Mouse (Mus musculus) gastrocnemius, postnatal 10 days (tissue): Measurements from ENCODE around the gene Mfap5. TPM values are rescaled to one million over a fixed set of nuclear protein-coding genes. Genes with fewer than 3 reads are reported as not detected.
A peak's percentile ranks its signal among the peaks of the same experiment; 100 is the strongest.
"Not testable (repeated sequence)": the region's sequence is repeated elsewhere in the genome, so short reads cannot be mapped to it uniquely, and the experiment has no call there.

Experiments used
- DNase-seq: peaks from one replicate; pipeline ENCODE4 v3.0.0; 2021; ENCODE audit warnings: mixed read lengths
- long read RNA-seq, 2 experiments: library from polyadenylated mRNA; stranded (forward); transcript quantifications; one replicate each; pipeline ENCODE4 v2.0.0; 2021
- total RNA-seq, 2 experiments: library from RNA; stranded (reverse); gene quantifications; 2 replicates each; pipeline ENCODE4 v1.2.3; 2021

The Mfap5 gene
- total RNA-seq = 100 to 1,000 TPM; 115 to 141 TPM
- long read RNA-seq, experiment 1, transcript Mfap5-201 (9 exons, 946 nt) = minor isoform, 6 of 102 reads
- long read RNA-seq, experiment 1, transcript Mfap5-207 (10 exons, 1,506 nt) = major isoform, 81 of 102 reads
- long read RNA-seq, experiment 1, partial matches to known transcripts = 5 of 102 reads
- long read RNA-seq, experiment 1, other reads (novel, unspliced or antisense) = 10 of 102 reads
- long read RNA-seq, experiment 2, transcript Mfap5-207 (10 exons, 1,506 nt) = major isoform, 97 of 107 reads
- long read RNA-seq, experiment 2, partial matches to known transcripts = 2 of 107 reads
- long read RNA-seq, experiment 2, other reads (novel, unspliced or antisense) = 5 of 107 reads

DNA sequence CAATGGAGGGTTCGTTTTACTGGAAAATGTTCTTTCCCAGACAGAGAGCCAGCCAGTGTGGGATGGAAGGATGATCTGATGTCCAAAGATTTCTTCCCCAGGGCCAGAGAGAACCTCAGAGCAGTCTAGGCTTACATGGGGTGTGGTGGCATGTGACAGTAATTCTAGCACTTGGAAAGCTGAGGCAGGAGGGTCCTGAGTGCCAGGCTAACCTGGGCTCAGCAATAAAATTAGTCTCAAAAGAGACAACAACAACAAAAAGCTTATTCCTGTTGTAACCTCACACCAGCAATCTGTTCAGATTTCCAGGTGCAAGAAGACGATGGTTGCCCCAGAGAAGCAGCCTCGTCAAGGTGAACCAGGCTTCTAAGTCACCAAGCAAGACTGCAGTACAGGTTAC, at the start of gene Mfap5:
Gene Mfap5 (plus strand): TSS at position 301 of the 400 bp plus-strand sequence.
- no peak for DNase-seq

DNA sequence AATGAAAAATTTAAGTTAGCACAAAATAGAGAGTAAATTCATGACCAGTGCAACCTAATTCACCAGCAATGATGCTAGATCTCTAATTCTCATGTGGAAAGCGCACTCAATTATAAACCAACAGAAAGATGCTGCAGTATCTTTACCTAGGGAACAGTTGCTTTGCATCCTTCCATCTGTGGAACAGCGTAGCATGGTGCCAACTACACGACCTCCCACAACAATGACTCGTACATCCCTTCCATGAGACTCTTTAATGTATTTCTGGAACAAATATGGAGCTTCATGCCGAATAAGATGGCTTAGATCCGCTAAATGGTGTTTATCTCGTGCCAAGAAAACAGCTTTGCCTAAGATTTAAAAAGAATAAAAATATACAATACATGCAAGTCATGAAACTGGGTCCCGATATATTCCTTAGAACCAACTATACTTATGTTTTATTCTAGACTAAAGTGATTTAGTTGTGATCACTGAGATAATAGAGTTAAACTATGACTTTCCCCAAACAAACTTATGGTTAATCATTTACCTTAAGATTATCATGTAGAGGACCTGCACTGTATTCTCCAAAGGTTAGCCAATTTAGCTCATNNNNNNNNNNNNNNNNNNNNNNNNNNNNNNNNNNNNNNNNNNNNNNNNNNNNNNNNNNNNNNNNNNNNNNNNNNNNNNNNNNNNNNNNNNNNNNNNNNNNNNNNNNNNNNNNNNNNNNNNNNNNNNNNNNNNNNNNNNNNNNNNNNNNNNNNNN, 46.5 kb upstream of the Mfap5 start:
- DNase-seq = no peak

DNA sequence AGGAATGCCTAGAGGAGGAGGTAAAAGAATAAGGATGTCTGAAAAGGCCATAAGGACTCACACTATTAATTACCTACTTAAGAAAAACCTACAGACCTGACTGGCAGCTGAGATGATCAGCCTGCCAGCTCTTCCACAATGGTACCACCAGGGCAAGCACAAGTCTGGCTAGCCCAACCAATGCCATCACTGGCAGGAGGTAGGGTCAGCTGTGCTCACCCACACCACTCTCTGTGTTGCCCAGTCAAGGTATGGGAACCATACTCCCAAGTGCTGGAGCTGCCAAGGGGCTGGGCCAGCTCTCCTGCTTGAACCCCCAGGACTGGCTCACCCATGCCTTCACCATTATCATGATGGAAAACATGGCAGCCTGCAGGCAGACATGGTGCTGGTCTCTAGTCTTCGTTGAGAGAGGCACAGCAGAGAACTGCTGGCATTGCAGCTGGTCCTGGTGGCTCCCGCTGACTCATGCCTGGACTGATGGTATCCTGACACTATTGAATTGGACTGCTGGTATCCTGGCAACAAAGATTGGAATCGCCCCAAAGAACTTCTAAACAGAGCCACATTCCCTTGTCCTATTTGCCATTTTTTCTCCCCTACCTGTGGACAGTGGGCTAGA, 39.4 kb upstream of the Mfap5 start:
- no peak for DNase-seq

DNA sequence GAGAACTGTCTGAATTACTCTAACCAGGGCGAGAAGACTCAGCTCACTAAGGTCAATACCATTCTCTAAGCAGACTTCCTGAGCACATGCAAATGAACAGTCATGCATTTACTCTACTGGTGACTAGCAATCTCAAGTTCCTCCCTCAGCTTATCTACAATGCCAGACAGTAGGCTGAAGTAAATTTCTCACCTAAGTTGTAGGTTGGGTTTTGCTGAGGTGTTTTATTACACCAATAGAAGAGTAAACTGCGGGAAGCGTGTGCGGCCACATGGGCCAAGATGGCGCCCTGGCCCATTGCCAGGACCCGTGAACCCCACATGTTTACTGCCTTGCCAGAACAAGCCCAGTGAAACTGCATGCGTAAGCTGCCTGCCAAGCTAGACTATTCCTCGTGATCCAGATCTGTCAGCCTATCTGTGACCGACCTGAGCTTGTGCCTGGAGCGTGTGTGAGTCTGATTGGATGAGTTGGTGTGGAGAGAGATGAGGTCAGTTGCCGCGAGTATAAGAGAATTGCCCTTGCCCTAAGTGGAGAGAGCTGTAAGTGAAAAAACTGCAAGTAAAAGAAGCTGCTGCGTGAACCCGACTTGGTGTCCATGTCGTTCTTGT, 36.5 kb upstream of the Mfap5 start:
- no peak for DNase-seq

DNA sequence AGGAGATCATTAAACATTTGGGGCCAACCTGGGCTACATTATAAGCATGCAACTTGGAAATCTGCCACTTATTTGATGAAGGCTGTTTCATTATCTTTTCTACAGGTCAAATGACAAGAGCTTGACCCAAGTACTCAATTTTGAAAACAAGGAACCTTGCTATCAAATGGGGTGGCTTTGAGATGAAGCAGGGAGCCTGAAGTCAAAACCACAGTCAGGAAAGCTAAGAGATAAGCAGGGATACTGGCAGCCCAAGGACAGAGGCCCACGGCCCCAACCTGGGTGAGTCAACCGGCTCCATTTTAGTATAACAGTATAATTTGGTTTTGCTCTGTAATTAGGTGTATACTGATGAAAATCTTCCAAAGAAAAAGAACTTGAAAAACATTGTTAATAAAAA, 35.4 kb upstream of the Mfap5 start:
- no peak for DNase-seq

DNA sequence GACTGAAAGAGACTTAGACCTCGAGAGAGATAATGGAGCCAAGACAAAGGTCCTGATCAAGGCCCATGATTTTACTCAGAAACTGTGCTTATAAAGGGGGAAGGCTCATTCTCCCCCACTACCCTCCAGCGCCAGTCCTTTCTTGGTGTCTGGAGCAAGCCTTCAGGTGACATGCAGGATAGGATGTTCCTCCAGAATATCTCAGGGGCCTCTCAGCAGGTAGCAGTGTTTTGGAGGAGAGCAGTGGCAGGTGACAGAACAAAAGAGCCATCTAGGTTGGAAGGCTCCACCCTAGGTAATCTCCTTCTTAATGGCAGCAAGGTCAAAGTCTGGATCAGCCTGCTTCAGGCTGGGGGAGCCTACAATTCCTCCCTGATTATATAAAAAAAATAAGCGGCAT, 34.2 kb upstream of the Mfap5 start:
- not testable (repeated sequence) for DNase-seq

DNA sequence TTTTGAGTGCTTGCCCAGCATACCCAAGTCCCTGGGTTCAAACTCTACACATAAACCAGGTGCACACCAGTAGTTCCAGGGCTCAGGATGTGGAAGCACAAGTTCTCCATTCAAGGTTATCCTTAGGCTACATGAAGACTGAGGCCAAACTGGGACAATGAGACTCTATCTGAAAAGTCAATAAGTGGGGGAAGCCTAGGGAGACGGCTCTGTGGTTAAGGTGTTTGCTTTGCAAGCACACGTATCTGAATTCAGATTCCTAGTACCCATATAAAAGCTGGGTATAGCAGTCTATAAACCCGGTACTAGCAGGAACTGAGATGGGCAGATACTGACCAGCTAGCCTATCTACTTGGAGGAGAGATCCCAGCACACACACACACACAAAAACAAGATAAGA, 27.6 kb upstream of the Mfap5 start:
- no peak for DNase-seq

DNA sequence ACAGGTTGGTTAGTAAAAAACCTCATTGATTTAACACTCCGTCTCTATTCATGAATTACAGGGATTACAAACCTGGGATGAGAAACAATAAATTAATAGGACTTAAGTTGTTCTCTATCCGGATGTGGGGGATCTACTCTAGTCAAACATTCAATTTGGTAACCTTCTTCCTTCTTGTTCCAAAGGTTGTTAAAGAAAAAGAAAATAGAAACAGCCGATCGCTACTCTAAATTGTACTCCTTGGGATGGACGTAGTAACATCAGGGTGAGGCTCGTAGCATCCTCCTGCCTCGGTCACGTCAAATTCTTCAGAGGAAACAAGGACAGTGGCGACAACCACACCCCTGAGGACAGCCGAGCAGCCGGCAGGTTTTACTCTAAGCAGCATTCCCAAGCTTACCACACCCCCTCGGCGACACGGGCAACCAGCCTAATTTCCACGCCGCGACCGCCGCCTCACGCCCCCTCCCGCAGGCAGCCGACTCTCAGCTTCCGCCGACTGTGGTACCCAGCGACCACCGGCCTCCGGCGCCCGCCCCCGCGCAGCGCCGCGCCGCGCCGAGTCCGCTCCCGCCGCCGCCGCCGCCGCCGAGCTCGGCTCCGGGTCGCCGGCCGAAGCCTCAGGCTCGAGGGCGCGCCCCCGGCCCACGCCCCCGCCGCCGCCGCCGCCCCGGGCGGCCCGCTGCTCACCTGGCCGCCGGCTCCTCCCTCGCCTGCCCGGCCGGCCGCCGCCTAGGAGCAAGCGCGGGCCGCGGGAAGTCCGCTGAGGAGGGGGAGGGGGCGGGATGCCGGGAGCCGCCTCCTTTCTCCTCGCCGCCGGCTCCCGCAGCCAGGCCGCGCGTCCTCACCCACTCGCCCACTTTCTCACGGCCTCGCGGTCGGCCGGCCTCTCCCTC, 20.0 kb upstream of the Mfap5 start:
- no peak for DNase-seq

DNA sequence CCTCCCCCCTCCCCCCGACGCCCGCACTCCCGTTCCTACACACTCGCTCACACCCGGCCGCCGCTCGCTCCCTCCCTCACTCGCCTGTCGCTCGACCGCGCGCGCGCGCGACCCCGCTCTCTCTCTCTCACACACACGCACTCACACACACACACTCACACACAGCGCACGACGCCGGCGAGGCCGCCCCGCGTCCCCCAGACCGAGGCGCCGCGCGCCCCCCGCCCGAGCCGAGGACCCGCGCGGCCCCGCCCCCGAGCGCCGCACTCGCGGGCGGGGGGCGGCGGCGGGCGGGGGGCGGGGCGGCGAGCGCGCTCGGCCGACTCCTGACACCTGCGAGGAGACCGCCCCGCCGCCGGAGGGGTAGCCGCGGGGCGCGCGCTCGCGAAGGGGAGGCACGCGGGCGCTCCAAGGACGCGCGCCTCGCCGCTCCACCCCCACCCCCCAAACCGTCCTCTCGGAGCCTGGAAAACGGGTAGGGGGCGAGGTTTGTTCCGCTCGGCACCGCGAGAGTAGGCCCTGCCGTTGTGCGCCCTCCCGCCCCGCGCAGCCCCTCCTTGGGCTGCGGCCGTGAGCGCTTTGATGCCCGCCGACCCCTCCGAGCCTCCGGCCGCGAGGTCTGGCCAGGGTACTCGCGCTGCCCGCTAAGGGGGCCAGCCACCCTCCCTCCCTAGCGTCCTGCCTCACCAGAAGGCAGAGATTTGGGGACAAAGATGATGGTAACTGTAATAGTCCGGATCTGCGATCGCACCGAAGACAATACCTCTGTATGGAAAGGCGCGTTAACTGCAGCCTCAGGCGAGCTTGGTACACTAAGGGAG, 19.1 kb upstream of the Mfap5 start:
- DNase-seq = peak; percentile 20

DNA sequence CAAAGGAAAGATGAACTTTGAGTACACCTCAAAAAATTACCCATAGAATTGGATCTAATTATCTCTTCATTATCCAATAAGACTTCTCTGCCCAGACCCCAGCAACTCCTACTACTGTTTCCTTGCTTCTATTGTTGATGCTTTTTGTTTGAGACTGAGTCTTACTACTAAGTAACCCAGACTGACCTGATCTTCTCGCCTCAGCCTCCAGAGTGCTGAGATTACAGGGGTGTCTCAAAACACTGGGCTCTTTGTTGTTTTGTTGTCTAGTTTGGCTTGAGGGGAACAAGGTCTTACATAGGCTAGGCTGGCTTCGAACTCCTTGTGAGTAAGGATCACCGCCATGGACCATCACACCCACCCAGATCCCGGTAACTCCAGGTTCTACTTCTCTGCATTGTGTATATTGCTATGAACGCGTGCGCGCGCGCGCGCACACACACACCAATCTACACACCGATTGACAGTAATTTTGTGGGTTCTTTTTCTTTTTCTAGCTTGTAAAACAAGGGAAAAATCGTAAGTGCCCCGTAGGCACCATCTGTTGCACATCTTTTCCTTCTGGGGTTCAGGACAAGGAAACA, 14.6 kb upstream of the Mfap5 start:
- no peak for DNase-seq

DNA sequence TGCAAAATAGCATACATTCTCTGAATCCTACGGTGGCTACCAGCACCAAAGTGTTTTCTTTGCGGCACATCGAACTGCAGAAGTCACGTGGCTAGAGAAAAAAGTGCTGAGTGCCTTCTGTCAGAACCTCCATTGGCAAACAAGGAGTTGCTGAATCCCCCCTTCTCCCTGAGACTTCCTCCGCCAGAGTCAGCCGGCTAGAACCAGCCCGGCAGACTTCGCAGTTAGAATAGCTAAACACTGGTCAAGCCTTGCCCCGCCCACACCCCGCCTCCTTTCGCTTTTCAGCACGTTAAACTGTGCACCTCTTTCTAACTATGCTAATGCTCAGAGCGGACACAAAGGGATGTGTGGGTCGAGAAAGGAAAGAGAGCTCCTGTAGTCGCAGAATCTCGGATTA, 14.1 kb upstream of the Mfap5 start:
- peak; percentile 43 for DNase-seq

DNA sequence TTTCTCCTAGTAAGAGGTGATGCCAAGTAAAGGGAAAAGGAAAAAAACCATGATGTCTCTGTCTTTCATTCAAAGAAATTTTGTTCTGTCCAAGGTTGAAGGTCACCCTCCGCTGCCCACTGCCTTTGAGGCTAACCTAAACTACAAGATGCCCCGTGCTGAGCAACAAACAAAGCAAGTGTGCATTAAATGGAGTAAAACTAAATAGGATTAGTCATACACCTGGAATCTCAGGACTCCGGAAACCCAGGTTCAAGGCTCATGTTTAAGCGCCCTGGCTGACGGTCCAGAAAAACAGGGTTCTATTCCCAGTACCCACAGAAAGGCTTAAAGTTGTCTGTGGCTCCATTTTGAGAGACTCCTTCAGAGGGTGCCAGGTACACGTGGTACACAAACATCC, 13.2 kb upstream of the Mfap5 start:
- no peak for DNase-seq

DNA sequence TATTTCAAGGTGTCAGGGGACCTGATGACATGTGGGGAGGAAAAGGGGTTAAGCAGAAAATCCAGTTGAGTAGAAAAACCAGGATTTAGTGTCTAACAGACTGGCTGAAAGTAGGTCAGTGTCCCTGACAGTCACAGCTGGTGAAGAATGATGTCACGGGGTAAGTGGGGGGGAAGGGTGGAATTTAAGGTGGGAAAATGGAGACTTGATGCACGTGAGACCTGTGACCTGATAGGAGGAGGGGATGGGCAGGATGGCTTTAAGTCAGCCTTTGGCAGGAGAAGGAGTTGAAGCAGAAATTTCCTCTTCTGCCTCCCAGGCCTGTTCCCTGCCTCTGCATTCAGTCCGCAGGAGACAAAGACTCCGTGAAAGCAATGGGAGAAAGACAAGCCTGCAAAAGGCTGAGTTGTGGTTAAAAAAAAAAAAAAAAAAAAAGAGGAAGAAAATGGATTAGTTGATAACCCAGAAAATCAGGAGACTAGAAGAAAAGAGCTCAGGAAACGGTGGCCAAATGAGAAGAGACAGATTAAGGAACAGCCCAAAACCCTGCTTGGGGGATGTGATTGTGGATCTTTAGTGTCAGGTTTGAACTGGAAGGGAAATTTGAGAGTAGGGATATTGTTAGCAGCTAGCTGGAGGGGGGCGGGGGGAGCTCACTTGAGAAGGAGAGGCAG, 11.7 kb upstream of the Mfap5 start:
- no peak for DNase-seq

DNA sequence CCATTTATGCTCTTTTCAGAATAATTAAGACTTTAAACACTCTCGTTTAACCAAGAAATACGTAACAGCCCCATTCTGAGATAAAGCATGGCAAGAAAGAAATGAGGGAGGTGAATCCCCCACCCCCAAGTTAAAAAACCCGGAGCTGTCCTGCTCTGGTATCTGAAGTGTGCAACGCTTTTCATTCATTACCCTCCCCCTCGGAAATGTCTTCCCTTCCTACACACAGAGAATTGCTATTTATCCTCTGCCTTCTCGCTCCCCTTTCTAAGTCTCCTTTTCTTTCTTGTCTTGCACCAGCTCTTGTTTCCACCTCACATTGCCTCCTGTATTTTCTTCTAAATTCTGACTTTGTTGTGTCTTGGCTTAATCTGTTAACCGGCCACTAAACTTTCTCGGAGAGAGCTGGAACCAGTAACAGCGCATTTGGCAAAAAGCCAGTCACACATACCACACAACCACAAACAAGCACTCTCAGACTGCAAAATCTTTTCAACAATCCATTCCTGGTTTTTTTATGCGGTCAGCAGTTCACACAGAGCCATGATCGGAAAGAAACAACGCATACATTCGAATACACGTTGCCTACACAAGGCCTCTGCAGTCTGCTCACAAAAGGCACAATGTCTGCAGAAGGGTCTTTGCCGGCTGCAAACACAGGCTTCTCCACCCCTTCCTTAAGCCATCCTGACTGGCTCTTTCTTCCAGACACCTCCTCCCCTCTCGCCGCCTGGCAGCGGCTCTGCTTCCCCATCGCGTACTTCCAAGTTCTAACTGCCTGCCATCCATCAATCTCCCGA, 10.4 kb upstream of the Mfap5 start:
- no peak for DNase-seq

DNA sequence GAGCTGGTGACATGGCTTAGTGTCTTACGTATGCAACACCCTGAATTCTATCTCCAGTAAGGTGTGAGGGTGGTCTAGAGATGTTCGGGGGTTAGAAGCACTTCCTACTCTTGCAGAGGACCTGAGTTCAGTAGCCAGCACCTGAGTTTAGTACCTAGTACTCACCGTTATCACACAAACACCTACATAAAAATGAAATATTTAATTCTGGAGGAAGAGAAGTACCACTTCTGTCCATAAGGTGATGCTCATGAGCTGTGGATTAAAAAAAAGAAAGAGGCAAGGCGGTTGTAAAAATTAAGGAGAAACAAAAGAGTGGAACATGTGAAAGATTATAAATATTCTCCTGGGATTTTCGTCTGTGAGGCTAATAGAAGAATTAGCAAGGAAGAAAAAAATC, 9.1 kb upstream of the Mfap5 start:
- DNase-seq = no peak

DNA sequence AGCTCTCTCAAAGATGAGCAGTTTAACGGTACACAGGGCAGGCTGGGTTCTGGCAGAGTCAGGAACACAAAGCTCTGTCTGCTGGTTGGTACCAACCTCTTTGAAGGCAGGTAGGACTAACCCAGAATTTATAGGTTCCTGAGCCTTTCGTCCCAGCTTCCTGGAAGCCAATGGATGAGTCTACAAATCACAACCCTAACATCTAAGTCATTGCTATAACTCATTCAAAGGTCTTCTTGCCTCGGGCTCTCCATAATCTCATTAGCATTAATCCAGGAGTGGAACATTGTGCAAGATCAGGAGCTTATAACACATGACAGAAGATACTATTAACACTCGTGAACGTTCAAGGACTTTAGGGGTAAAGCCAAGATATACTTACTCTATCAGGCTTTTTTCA, 7.0 kb upstream of the Mfap5 start, which contains the start of gene Rimklb:
Gene Rimklb (minus strand): TSS at position 101 of the 400 bp plus-strand sequence.
- DNase-seq = no peak

DNA sequence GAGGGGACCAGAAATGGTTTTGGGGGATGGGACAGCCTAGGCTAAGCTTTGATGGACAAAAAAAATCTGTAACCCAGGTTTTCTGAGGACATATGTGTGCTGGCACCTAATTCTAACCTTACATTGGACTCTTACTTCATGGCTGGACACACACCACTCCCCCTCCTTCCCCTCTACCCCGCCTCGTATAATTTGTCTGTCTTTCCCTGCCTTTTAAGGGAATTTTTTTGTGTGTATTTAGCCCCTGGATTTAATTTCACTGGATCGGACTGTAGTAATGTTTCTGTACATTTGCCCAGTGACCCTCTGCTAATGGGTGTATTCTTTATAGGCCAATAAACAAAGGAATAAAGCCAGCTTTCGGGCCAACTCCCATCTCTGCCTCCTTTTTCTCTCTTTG, 604 bp upstream of the Mfap5 start:
- no peak for DNase-seq

DNA sequence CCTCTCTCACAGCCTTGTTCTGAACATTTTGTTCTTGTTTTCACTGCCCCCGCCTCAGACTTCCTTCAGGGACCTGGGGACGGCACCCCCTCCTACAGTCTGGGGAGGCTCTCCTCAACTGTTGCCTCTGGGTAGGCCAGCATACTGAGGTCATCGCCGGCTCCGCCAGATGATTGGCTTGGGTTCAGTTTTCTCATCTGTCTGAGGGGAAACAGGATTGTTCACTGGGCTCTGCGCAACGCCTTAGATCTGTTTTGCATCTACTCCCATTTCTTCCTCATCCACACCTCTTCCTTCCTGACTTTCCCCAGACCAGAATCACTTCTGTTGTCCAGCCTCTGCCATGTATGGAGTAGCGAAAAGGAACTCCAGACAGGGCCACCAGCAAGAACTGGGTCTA, 2.8 kb downstream of the Mfap5 start:
- peak; percentile 50 for DNase-seq
